Mouse (Mus musculus) spleen, postnatal 10 days (tissue): ENCODE results near the gene Mx1.
A peak's percentile ranks its signal among the peaks of the same experiment; 100 is the strongest.

Experiments
- DNase-seq, 2 experiments: peaks; one replicate each; pipeline ENCODE4 v3.0.0; 2021 to 2022; ENCODE audit warnings: low spot score in 2 of 2

Gene Mx1

DNA sequence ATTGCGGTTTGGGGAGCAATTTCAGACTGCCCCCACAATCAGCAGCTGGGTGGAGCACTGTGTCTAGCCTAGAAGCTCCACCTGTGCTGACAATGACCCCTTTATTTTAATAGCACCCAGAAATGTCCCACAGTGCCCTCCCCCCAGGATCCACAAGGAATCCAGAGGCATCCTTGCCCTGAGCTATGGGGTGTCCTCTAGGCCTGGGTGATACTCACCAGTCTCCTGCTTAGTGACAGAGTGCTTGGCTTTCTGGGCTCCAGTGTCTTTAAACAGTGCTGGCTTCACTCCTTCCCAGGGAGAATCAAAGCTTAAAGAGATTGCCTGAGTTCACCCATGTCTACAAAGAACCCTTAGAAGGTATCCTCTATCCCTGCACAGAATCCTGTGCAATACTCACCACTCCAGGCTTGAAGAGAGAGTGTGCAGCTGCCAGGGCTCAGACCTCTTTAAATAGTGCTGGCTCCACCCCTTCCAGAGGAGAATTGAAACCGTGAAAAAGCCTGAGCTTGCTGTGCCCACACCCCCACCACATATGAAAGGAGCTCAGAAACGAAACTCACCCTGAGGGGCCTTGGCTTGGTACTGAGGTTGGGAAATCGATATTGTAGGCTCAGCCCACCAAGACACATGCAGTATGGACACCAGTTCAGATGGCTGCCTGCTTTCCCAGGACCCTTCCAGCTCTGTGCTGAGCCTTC, at the start of gene Mx1:
Mx1 (minus strand) TSS at position 427 of the 701 bp plus-strand sequence.
- peak in 1 of 2 experiments; percentile 27 for DNase-seq

DNA sequence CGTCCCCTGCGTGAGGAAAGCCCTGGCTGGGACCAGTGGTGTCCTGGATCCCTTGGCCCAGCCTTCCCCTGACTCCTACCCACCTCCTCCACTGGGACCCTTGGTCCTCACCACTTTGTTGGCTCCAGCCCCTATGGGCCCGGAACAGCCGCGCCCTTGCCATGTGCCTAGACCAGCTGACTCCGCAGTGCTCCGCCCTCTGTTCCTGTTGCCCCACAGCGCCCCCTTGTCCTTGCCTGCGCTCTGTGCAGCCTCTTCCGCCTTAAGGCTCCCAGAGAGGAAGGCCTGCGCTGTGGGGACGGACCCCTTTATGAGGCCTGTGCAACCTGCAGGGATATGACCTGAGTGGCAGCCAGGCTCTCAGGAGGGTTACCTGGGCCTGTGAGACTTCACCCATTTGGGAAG, 49.6 kb upstream of the Mx1 start:
- DNase-seq = no peak

DNA sequence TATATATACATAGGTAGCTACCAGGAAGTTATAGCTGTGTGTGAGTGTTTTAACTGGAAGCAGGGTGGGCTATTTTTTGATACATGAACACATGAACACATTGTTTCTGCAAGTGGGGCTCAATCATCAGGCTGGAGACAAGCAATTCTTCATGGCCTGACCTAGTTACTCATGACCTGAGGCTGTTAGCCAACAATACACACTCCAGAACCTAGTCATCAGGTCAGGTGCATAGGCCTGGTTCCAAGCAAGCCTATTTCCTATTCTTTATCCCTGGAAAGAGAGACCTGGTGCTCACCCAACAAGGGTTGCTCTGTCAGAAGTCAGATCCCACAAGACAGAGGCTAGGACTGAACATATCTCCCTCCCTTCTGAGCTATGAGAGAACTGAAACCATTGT, 48.8 kb upstream of the Mx1 start:
- DNase-seq = no peak

DNA sequence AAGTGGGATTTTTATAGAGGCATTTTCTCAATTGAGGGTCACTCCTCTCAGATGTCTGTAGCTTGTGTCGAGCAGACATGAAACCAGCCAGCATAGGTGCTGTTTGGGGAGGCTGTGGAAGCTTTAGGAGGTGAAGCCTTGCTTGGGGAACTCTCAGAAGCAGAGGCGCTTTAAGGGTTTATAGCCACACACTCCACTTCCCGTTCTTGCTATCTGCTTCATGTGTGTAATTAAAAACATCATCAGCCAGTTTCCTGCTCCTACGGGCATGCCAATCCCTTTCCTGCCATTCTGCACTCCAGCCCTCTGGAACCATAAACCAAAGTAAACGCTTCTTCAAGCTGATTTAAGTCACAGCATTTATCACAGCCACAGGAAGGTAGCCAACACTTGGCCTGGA, 48.1 kb upstream of the Mx1 start:
- DNase-seq = no peak

DNA sequence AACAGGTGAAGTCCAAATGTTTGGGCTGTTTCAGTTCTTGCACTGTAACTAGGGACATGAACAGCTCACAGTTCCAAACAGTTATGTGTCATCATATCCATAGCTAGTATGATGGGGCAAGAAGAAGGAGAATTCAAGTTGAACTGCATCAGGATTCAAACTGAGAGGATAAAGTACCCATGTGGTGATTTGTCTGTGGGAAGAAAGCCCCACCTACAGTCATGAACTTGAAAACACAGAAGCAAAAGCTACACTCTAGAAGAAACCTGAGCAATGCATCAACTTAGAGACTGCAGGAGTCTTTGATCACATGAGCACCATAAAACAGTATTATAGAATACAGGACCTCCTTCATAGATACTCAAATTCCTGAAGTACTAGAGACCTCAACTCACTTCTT, 45.1 kb upstream of the Mx1 start:
- no peak for DNase-seq

DNA sequence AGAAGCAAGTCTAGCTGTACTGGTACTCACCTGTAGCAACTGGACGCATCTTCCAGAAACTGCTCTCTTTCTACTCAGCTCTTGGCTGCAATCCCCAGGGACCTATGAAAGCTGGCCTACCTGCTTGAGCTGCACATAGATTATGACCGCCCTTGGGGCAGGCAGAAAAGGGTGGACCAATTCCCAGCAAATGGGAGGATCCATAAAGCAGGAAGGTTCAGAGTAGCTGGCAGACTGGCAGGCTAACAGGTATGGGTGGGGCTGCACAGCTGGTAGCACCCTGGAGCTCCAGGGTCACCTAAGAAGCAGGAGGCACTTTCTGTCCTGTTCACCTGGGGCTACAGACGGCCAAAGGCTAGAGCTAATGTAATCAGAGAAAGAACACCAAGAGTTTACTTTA, 42.1 kb upstream of the Mx1 start:
- no peak for DNase-seq

DNA sequence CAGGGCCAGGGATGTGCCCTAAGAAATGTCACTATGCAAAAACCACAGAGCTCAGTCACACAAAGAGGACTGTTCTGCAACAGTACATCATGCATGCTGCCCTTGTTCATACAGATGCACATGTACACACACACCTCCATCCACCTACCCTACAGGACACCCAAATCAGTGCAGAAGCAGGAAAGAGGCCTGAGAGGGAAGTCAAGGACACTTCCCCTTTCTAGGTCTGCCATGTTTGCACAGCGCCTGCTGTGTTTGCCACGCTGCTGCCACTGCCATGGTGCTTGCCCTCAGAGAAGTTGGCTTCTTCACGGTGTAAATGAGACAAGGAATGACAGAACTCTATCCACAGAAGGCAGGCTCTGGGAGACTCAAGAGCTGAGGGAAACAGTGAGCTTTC, 41.1 kb upstream of the Mx1 start:
- no peak for DNase-seq

DNA sequence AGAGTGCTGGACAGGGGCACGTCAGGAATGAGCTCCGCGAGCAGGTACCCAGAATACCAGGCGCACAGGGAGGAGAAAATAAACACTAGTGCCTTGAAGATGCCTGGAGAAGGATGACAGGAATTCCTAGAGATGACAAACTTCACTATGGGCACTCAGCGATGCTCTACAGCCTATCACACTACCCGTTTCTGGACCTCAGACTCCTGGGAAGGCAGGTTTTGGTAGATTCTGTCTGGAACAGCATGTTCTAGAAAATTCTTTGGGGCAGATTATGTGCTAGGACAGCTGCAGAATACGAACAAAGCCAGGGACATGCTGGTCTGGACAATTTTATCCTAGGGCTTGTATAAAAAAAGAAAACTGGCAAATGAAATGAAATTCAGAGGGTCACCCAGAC, 38.2 kb upstream of the Mx1 start:
- no peak for DNase-seq

DNA sequence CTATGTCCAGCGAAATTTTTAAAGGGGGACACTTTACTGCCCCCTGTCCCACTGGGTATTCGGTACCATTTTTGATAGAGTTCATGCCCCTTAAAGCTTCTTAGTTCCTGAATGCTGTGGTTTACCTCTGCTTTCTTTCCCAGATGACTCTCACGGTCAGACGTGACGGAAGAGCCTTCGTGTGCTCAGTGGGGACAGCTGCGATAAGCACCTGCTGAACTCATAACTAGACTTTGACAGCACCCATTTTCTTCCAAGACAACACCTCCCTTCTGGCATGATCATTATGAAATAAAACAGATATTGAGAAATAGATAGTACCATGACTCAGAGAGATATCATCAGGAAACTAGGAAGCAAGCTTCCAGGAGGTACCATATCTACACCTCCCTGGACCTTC, 36.7 kb upstream of the Mx1 start:
- no peak for DNase-seq

DNA sequence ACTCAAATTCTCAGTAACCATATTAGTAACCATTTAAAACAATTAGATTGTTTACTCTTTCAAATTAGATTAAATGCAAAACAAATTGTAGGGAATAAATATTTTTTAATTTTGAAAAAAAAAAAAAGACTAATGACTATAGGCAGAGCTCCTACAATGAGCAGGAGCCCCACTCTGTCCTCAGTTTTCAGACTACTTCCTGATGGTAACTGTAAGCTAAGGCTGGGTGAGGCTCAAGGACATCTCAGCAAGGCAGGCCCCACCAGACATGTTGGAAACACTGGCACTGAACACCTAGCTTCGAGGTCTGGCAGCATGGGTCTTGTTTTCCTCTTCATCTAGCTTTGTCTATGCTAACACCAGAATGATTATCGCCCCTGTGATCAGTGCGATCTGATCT, 35.4 kb upstream of the Mx1 start:
- DNase-seq = no peak

DNA sequence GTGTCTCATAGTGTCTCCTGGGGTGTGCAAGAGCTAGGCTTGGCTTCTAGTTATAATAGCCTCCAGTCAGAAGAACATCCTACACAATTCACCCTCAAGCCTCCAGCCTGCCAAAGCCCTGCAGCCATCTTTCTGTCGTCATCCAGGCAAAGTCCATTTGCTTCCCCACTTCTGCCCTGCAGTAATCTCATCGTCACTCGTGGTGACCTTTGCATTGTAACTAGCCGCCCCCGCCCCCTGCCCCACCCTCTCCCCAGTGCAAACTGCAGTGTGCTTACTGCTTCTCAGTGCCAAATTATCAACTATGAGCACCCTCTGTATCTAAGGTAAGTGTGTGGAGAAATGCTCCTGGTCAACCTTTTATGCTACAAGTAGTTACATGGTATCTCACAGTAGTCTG, 35.0 kb upstream of the Mx1 start:
- no peak for DNase-seq

DNA sequence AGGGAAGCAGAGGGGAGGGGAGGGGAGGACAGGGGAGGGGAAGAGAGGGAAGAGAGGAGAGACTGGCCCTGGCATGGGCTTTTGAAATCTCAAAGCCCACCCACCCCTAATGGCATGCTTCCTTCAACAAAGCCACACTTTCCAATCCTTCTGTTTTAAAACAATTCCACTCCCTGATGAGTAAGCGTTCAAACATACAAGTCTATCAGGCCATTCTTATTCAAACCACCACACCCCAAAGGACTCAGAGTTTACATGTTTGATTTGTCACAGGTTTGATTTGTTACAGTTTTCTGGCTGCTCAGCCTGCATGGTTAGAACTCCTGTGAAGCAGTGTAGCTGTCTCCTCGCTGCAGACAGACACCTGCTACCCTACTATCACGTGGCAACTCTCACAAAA, 33.3 kb upstream of the Mx1 start:
- DNase-seq = no peak

DNA sequence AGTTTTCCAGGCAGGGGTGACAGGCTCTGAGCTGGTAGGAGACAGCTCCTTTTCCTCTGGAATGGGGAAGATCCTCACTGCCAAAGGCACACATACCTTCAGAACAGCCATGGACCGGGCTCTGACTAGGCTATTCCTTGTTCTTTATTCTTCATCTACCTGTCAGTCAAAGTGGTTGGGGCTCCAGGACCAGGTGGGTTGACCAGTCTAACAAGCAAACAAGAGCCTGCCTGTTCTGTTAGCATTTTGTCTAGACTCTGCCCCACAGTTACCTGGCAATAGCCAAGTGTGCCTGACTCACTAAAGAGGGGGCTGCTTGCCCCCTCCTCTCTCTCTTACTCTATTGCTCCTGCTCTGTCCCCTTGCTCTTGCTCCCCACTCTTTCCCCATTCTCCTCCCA, 29.7 kb upstream of the Mx1 start:
- no peak for DNase-seq

DNA sequence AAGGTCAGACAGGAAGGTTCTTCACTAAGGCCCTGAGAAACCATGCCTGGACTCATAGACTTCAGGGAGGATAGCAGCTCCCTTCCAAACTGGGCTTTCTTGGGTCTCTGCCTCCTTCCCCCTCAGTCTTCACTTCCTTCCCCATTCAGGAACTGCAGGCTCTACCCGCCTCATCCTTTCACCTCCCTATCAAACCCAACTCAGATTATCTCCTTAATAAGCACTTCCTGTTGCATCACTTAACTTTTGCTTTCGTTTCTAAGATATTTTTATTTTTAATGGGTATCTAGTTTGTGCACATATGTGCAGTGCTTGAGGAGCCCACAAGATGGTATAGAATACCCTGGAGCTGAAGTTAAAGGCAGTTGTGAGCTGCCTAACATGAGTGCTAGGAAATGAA, 15.9 kb upstream of the Mx1 start:
- DNase-seq = no peak

DNA sequence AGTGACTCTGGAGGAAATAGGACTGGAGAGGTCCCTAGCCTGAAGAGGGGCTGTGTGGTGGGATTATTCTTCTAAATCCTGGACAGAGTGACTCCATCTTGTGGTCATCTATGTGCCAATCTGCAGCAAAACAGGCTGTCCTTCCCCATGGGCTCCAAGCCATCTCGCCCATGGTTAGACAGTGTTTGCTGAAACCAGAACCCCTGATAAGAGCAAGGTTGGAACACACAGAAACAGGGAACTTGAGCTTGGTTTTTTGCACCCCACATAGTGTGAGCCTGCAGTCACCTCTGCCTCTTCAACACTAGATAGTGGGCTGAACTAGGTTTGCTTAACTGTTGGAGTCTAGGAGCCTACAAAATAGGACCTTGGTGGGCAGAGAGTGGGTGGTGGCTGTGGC, 13.8 kb upstream of the Mx1 start:
- DNase-seq = no peak

DNA sequence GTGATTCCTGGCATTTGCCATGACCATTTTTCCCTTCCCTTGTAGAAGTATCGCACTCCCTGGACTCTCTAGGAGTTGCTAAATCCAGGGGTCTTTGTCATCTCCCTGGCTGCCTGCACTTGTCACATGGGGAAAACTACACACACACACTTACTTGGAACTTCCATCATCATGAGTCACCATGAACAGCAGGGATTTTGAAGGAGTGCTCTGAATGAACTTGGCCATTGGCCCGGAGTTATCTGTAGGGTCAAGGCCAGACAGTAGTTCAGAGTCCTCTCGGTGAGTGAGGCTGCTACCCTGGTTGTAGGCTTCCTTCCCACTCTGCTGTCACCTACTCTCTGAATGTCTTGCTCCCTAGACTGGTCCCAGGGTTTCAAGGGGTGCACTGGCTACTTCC, 12.9 kb upstream of the Mx1 start:
- DNase-seq = no peak

DNA sequence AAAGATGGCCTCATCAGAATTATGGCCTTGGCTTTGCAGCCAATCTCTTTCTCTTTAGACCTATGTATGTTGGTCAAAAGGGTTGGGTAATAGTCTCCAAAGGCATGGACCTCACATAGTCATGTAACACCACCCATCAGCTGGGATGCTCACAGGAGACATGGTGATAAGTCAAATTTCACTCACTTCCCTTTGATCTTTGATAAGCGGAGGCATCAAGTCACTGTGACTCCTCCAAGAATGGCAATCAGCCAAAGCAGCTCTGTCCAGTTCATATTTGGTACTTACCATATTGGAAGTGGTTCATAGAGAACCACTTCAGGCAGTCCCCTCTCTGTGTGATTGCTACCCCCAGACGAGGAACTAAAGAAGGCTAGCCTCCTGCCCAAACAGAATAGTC, 12.0 kb upstream of the Mx1 start:
- DNase-seq = no peak

DNA sequence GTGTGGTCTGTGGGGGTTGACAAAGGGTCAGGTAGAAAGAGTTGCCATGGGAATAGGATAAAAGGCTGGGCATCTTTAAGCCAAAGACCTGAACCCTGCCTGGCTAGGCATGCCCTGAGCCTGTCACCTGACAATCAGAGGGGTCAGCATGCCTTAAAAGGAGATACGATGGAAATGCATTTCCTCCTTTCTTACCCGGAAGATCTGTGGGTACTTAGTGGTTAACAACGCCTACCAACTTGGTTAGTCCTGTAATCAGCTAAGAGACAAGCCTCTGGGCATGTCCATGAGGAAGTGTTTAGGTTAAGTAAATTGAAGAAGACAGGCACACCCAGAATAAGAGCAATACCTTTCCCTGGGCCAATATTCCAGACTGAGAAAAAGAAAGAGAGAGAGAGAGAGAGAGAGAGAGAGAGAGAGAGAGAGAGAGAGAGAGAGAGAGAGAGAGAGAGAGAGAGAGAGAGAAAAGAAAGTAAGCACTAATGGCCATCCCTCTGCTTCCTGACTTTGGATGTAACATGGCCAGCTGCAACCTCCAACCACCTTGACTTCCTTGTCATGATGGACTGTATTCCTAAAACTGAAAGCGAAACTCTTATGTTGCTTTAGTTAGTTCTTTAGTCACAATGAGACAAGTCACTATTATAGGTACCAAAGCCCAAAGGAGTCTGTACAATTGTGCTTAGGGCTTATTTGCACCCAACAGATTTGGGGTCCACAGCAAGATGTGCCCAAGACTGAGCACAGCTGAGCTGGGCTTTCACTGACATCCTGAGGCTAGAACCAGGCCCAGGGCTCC, 5.5 kb upstream of the Mx1 start:
- no peak for DNase-seq

DNA sequence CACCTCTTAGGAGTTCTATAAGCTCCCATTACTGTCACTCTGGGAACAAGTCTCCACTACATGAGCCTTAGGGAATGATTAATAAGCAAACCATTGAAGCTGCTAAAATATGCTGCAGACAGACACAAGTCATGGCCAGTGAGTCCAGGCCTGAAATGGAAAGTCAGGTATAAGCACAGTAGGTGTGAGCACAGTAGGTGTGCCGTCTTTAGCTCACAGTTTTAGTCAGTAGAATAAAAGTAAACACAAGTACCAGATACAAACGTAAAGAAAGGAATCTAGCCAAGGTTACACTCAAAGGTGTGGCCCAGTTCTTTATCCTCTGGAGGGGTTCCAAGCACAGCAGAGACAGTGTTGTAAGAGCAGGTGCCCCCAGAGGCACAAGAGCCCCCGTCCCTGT, 4.8 kb upstream of the Mx1 start:
- no peak for DNase-seq

DNA sequence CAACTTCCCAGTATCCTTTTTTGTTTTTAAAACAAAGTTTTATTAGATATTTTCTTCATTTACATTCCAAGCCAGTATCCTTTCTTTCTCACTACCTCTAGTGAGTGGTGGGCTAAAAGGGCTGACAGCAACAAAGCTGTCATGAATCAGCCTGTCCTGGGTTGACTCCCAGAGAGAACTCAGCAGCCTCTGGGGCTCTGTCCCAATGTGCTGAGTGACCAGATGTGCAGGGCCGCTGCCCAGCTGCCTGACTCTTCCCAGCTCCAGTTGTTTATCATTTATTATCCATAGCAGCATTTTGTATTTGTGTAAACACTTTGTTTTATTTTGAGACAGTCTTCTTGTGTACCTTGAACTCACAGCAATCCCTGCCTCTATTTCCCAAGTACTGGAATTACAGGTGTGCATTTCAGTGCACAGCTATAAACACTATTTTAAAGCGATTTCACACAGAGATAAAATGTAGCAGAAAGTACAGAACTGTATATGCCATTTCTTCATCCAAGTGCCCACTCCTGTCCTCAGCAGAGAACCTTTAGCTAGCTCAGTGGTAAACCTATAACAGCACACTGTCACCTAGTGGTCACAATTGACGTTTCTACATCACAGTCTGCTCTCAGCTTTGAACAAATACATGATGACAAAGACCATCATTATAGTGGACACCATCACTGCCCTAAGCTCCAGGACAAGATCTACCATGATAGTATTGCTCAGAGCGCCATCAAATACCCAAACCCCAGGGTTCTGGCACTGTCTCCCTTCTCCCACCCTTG, 3.7 kb upstream of the Mx1 start:
- no peak for DNase-seq

DNA sequence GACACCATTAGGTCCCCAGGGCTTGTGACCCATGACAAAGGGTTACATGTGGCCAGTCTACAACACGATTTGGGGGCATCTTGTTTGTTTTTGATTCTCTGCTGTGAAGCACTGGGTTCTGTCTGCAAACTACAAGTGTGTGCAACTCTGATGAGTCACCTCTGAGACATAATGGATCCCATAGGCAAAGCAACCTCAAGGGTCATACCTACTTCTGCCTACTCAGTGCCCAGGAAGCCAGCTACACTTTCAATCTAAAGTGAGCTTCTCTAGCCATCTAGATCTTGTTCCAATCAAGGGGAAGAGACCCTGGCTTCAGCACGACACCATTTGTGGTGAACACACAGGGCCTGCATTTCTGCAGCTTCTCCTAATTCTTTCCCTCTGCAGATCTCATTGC, 1.4 kb downstream of the Mx1 start:
- no peak for DNase-seq

DNA sequence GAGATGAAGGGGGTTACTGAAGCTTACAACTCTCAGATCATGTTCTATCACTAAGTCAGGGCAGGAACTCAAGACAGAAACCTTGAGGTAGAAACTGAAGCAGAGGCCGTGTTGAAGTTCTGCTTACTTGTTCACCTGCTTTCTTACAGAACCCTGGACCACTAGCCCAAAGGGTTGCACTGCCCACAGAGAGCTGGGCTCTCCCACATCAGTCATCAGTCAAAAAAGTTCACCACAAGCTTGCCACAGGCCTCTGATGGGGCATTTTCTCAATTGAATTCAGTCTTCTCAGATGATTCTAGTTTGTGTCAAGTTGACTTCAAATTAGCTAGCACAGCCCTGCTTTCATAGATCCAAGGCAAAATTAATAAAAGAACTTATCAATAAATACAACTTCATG, 2.9 kb downstream of the Mx1 start:
- DNase-seq = no peak

DNA sequence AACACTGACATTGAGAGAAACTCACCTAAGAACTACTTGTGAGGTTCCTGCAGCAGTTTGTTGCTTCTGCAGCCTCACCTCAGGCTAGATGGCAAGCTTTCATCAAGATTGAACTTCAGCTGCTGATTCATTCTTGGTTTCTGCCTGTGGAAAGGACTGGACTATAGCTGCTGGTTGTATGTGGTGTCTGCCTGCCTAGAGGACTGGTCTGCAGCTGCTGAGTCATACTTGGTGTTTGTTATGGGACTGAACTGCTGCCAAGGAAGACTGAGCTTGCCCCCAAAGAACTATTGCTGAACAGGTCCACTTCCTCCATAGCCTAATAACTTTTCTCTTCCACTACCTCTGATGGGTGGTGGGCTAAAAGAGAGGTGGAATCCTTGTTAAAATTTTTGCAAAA, 15.3 kb downstream of the Mx1 start:
- DNase-seq = no peak
